Mouse (Mus musculus) spleen, postnatal 14 days (tissue): ENCODE measurements around the gene Nav2.

Source experiments
- DNase-seq, 2 experiments: peaks; one replicate each; pipeline ENCODE4 v3.0.0; 2021 to 2022; ENCODE audit warnings: low spot score in 2 of 2

Gene Nav2

DNA sequence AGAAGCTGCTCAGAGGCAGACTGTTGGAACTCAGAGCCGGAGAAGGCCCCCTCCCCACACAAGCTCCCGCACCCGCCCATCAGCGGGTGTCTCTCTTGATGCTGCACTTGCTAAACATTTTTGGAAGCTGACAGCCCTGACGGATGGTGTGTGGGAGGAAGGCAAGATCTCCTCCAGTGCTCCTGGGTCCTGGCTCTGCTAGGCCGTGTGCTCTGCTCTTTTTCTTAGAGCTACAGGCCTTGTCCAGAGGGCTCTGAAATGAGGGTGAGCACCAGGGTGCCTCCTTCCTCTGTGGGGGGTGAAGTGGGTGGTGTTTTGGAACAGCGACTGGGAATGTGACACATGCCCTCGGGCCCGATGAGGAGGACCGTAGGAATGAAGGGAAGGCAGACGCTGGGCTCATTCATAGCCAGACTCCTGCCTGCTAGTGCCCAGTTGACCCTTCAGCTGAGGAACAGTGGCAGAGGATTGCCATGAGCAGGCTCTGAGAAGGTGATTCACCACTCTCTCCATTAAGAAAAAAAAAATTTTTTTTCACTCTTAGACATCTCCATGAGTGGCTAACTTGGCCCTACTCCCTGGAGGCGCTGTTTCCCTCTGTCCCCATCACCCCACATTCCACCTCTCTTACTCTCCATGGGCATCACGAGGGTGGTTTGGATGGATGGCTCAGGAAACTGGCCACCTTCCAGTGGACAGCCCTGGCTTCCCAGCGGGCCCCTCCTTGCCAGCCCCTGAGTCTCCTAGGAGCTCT, 340.0 kb downstream of the Nav2 start:
- no peak for DNase-seq

DNA sequence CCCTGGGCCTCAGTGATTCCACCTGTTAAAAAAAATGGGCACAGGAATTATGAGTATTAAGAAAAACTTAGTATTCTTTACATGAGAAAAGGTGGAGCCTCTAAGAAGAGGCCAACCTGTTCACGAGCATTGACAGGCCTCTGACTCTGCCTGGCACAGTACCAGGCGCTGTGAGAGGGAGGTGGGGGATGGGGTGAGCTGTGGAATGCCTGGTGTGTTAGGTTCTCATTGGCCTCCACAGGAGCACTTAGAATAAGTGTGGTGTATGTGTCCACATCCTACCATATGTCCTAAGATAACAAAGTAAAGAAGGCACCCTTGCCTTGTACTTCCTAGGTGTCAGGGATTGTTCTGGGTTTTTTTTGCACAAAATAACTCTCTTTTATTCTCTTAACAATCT, 340.9 kb downstream of the Nav2 start:
- no peak for DNase-seq

DNA sequence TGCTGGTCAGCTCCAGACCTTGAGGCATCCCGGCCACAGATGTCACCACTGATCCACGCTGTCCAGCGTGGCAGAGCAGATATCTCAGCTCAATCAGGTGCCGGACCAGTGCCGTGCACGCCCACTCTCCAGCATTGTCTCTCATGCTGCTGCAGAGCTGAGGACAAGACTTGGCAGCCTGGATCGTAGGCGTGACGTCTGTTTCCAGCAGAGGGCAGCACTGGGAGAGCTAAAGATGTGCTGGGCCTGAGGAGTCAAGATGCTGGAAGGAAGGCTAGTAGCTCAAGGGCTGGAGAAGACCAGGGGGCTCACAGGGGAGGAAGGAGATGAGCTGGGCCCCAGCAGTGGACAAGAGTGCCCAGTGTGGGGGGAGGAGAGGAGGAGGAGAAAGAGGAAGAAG, 341.5 kb downstream of the Nav2 start:
- peak; percentile 26 to 44 for DNase-seq

DNA sequence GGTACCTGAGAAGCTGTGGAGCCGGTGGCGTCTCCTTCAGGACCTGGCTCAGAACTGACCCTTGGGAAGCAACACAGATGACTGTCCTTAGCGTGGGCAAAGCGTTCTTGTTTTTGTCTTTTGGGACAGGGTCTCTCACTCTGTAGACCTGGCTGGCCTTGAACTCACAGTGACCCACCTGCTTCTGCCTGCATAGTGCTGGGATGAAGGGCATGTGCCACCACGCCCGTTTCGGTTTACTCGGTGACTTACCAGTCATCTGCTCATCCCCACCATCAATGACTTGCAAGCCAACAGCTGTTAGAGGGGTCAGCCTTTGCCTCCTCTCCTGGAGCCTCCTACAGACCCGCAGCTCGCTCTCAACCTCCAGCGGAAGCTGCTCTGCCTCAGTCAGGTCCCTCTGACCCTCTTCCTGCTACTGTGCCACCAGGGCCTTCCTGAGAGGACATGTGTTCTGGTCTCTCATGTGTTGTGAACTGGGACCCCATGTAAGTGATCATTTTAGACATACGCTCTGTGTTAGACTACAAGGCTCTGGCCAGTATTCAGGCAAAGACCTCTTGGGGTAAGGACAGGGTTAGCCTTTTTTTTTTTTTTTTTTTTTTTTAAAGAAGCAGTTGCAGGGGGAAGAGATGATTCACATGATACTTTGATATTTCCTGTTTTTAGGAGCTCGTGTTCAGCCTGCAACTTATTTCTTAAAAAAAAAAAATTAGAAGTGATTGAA, 342.2 kb downstream of the Nav2 start:
- DNase-seq = no peak

DNA sequence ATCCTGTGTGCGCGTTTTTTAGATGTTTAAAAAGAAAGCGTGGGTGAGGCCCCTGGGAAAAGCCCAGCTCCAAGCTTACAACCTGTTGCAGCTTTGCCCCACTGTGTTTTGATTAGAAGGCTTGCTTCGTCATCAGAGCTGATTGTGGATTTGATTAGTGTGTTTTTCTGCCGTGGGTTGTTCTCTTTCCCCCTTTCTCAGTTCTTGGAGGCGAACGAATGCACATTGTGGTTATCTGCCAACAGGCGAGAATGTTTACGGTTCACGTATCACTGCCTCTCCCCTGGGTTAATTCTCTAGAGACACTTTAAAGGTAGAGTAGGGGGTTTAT, 342.8 kb downstream of the Nav2 start:
- no peak for DNase-seq

DNA sequence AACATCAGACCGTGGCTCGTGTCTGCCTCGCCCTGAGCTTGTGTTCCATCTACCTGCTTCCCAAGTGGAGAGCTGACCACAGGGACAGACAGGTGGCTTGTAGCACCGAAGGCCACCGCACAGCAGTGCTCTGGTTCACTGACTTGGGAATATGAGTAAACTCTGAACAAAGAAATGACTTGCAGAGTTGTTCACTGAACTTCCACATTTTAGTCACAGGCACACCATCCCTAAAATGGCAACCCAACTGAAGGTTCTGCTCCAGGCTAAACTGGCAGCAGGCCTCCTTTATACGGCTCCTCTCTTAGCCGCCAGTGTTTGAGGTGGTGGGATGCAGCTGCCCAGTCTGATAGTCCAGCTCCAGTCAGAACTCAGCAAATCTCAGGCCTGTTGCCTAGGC, 343.9 kb downstream of the Nav2 start:
- DNase-seq = no peak

DNA sequence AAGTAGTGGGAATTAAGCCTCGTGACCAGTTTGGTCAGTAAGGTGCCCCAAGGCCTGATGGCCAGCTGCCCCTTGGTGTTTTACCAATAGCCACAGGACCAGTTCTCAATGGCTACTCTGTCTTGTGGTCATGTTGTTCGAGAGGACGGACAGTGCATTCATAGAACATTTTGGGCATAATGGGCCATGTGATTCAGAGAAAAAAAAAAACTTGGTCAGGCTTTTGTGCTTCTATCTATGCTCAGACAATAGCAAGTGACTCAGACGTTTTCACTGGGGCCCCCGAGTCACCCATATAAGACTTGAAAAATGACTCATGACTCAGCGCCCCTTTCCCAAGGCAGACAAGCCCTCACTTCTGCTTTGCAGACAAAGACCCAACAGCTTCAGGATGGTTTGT, 344.4 kb downstream of the Nav2 start:
- DNase-seq = no peak

DNA sequence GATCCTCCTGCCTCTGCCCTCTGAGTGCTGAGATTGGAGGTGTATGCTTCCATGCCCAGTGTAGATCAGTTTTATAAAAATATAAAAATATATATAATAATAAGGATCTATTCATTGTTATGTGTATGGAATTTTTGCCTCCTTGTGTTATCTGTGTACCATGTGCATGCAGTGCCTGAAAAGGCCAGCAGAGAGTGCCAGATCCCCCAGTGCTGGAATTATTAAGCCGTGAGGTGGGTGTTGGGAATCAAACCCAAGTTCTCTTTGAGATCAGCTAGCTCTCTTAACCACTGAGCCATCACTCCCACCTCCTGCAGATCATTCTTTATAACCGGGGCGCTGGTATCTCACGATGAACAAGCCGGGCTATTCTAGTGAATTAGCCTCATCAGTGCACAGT, 346.5 kb downstream of the Nav2 start:
- no peak for DNase-seq

DNA sequence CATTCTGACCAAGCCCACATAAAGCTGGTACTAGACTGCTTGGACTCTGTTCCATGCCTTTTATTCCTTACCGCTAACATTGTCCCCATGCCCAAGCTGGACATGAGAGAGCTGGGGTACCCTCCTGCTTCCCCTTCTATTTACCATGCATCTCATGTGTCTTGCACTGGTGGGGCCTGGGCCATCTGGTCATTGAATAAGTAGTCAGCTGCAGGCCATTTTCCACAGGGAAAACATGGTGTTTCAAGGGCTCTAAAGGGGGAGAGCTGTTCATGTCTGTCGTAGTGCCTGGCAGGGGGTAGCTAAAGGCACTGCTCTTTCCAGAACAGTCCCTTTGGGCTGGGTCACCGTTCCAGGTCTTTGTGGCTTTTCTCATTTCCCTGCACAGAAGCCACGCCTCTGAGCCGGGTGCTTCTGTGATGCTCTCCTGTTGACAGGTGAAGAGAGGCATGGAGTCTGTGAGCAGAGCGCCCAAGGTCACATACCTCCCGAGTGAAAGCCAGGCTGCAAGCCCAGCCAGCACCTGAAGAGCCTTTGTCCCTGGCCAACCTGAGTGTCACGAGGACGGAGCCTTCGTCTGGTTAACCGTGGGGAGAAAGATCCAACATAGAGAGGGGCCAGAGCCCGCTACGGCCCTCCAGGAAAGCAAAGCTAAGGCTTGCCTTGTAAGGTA, 348.9 kb downstream of the Nav2 start:
- DNase-seq = no peak

DNA sequence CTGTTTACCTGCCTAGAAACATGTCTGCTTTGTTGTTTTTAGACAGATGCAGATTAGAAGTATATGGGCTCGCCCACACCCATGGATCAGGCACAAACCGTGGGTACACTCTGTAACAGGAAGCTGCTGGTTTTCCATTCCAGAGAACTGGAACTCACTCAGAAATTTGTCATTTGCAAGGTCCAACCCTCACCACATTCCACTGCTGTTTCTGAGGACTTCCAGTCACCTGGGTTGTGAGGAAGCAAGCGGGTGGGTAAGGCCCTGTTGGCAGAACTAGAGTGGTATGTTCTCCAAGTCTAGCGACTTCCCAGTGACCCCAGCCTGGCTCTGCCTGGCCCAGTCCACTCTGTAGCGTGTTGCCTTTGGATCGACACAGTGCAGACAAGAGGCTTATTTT, 349.6 kb downstream of the Nav2 start:
- no peak for DNase-seq

DNA sequence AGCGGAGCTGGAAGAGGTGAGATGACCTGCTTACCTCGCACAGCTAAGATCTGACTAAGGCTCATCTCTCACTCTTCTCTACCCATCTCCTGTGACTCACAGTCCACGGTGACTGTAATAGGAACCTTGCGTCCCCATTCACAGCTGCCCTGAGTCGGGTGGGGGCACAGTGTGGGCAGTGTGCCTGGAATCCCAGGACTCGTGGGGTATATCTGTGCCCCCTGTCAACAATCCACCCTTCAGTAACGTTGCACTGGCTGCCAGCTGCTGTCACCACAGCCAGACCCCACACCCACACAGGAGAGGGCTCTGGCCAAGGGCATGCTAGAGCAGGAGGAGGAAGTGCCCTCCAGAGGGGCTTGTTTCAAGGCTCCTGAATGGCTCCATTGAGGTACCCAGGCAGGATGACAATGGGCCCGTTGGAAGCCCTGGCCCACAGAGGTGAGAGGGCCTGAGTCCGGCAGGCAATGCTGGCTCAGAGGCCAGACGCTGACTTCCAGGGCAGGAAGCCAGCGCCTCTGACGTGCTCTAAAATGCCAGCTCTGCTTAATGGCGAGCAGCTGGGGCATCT, 353.5 kb downstream of the Nav2 start:
- no peak for DNase-seq

DNA sequence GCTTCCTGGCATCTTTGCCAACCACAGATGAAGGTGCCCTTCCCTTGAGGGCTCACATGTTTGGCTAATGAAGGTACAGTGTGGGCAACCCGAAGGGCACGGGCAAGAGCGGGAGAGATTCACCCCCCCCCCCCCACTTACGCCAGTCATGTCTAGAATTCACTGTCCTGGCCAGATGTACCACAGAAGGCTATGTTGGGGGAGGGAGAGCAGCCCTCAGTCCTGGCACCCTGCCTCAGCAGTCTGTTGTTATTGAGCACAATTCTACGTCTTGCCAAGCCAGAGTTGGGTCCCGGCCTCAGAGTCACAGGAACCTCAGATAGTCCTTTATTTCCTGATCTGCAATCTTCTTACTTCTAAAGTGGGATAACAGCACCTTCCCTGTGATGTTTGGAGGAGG, 357.9 kb downstream of the Nav2 start:
- DNase-seq = no peak

DNA sequence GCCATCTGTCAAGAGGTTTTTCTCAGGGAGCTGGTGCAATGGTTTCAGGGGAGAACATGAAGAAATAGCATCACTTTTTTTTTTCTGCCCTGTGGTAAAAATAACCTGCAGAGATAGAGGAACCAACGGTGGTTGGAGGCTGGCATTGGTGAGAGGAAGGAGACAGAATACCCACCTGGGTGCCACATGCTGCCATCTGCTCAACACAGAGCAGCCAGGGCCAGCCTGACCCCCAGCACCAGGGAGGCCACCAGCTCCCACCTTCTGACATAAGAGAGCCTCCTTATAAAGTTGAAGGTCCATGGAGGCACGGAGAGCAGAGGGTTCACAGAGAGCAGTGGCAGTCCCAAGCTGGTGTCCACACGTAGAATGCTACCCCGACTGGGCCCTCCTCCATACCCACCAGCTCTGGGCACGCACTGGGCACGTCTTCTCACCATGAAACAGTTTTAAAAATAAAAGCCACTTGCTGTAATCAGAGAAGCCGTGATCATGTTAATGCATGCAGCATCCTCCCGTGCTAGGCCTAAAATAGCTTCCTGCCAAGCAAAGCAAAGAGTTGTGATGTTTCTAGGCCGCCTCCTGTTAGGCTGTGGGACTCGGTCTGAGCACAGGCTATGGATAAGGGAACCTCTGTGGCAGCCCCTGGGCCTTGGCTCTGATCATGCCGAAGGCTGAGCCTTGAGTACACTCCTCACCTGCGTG, 359.3 kb downstream of the Nav2 start:
- no peak for DNase-seq

DNA sequence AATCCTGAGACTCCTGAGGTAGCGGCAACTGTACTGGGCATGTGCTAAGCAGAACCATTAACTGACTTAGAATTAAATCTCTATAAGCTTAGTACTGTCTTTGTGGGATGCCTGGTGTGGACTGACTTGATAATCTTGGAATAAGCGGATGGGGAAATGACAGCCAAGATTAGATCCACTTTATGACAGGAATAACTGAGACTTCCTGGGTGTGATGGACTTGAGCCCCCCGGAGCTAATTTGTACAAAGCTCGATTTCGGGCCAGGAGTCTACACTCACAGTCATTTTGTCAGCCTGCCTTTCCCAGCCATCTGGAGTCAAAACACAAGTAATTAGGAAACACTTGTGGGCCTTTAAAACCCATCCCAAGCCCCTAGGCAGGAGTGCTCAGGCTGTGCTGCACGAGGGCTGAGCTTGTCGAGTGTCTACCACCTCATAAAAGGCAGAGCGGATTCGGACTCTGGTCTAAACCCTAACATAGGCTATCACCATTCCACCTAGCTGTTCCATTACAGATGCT, 359.9 kb downstream of the Nav2 start:
- no peak for DNase-seq

DNA sequence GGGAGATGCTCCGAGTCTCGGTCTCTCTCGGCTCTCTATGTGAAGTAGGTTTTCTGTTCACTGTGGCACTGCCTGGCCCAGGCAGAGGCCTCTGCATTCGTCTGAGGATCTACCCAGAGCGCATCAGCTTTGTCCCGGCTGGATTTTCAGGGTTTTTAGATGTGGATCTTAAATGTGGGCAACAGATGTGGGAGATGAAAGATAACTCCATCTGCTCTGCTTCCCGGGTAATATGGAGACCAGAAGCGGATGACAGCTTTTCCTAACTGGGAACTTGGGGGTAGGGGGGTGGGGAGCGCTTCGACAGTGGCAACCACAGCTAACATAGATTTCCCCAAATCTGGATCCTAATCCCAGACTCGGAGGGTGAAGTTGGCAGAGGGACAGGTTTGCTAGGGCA, 362.3 kb downstream of the Nav2 start:
- DNase-seq = no peak

DNA sequence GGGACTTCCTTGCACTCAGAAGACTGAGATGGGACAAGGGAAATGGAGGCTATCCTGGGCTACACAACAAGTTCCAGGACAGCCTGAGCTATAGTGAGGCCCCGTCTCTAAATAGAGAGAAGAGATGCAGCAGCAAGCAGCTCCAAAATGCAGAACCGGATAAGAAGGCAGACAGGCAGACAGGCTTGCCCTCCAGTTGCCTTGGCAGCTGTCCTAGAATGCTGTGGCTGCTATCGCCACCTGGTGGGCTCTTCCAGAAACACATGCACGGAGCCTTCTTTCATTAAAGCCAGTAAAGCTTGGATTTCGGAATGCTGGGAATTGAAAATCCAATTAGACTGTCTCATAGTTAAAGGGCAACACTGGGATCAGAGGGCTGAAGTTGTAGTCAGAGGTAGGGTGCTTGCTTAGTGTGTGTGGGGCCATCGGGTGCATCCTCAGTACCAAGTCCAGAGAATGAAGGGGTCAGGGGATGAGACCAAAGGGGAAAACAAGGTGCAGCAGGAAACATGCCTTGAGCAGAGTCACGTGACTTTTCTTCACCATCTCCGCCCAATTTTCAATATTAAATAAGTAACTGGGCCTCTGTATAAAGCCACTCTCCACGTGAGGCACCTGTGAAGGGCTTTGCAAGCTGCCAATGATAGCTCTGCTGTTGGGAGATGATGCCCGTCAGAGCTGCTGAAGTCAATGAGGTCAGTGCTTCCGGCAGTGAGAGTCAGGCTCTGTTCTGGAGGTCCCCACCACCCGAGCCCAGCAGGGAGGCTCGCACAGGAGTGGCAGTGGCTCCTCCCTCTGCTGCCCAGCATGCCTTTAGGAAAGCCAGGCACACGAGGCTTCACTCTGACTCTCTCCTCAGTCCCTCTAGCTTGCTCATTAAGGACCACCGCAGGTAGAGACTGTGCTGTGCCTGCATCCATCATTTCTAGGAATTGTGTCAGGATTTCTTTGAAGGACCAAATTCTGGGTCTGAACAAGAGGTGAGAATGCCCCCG, 364.2 kb downstream of the Nav2 start:
- DNase-seq = peak; percentile 15 to 23

DNA sequence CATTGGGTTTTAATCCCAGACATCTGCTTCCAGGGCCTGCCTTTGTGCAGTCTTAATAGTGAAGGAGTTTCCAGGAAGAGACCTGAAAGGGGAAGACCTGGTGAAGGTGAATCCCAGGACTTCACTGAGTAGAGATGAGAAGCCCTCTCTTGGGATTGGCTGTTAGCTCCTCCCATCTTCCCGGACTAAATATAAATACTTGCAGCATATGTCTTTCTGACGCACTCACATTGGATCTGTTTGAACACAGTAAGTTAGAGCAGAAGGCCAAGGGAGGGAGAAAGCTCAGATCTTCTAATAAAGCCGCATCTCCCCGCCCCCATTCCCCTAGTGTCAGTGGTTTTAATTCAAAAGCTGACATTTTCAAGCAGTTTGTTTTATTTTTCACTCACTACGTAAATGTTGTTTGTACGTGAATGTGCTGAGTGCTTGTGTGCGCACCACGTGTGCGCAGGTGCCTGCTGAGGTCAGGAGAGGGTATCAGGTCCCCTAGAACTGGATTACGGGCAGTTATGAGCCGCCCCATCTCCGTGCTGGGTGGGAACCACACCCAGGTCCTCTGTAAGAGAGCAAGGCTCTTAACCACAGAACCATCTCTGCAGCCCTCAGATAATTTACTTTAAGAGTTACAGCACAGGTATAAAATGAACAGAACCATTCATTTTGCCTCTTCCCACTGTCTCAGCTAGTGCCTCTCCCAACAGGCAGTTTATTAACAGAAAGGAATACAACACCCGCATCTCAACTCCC, 365.6 kb downstream of the Nav2 start:
- no peak for DNase-seq

DNA sequence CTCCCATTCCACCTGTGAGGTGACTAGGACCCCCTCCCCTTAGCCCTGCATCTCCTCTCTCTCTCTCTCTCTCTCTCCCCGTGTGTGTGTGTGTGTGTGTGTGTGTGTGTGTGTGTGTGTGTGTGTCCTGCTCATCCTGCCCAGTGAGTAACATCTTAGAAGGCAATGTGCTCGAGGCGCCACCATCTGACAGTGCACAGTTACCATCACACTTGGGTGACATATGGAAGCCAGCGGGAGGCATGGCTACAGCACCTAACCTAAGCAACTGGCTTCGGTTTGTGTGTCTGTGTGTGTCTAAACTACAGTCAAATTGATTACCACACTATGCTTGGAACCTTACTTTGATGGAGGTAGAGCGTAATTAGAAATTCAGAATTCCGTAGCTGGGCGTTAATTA, 366.2 kb downstream of the Nav2 start:
- no peak for DNase-seq

DNA sequence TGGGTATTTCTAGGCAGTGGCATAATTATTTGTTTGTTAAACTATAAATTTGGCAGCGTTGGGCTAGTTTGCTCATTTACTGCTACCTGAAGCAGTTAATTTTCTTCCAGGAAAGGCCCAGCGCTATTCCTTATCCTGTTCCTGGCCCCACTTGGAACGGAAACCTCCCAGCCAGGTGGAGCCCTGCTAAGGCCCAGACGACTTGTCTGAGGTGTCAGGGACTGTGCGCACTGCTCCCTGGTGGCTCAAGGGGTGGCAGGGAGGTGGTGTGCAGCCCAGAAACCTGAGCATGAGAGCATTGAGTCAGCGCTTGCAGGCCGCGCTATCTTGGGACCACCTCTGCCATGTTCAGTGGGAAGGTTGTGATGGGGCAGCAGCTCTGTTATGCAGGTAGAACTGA, 367.6 kb downstream of the Nav2 start:
- no peak for DNase-seq

DNA sequence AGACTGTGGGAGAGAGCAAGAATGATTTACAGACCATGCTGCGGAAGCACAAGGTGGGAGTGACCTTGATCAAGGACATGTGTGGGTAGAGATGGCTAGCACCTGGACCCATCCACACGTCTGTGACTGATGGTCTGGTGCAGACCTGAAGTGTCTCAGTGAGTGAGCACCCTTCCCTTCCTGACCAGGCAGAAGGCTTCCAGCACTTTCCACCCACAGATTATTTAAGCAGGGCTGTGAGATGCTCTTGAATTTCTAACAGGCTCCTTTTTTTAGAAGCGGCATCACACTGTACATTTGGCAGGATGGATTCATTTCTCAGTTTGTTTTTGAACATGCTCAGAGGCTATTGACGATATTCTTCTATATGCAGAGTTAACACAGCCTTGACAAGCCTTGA, 369.2 kb downstream of the Nav2 start:
- DNase-seq = no peak
